Mouse (Mus musculus): ENCODE results near the gene Lamtor1.

- TF ChIP-seq CTCF (IDR thresholded peaks at IDR 0.05; ENCODE audit: extremely low read depth, insufficient read depth, insufficient read length, insufficient replicate concordance) = no peak
- TF ChIP-seq POLR2A (IDR thresholded peaks at IDR 0.05; ENCODE audit: low read depth, low read length) = no peak
Observed at GRCm38 (mm10) chr7:101964551-101964950, 58.8 kb downstream of the Lamtor1 start.

Measured in spleen, adult 2 months (tissue).